Mouse (Mus musculus) spleen, adult 2 months (tissue): Measurements from ENCODE around the gene G430095P16Rik. TPM values are rescaled to one million over a fixed set of nuclear protein-coding genes. Genes with fewer than 3 reads are reported as not detected.

Source experiments
- DNase-seq, 2 experiments: peaks; one replicate each; pipeline versions ENCODE4 v3.0.0 to v3.0.0-alpha.2; 2012 to 2021; ENCODE audit warnings: low spot score in 2 of 2, low read depth in 1 of 2
- H3K27ac ChIP-seq: fragments of 200-500 bp; 2 replicates; pipeline ENCODE4 v1.5.1; 2012; ENCODE audit warnings: low read length, inconsistent platforms; ENCODE audit not compliant: insufficient read depth
- H3K27me3 ChIP-seq: fragments of 200-500 bp; 2 replicates; pipeline ENCODE4 v1.6.1; 2012; ENCODE audit warnings: mild to moderate bottlenecking, moderate library complexity, low read length, inconsistent platforms; ENCODE audit not compliant: control insufficient read depth, insufficient read depth
- H3K36me3 ChIP-seq: fragments of 200-500 bp; 2 replicates; pipeline ENCODE4 v1.6.1; 2012; ENCODE audit warnings: mild to moderate bottlenecking, low read length, inconsistent platforms; ENCODE audit not compliant: control insufficient read depth, insufficient read depth
- H3K4me1 ChIP-seq: fragments of 200-500 bp; 2 replicates; pipeline ENCODE4 v1.6.1; 2011; ENCODE audit warnings: inconsistent platforms; ENCODE audit not compliant: control insufficient read depth, insufficient read depth, insufficient read length
- H3K4me3 ChIP-seq: fragments of 200-500 bp; 2 replicates; pipeline ENCODE4 v1.5.1; 2011; ENCODE audit warnings: mild to moderate bottlenecking, inconsistent platforms; ENCODE audit not compliant: insufficient read depth, insufficient read length; ENCODE audit errors: extremely low read depth
- CTCF ChIP-seq: fragments of 200-500 bp; IDR thresholded peaks from 2 replicates; pipeline ENCODE4 v1.5.1; 2011; ENCODE audit warnings: mild to moderate bottlenecking, inconsistent platforms; ENCODE audit not compliant: insufficient read depth, insufficient read length, insufficient replicate concordance; ENCODE audit errors: extremely low read depth
- POLR2A ChIP-seq: fragments of 200-500 bp; IDR thresholded peaks from 2 replicates; pipeline ENCODE4 v1.6.1; 2011; ENCODE audit warnings: low read depth, low read length, inconsistent platforms
- whole genome bisulfite sequencing: fragments of 180-500 bp; shearing (Covaris S2); methylation state at CpG from one replicate; pipeline ENCODE4 v1.1.7; 2018; 5-methylcytosine and 5-hydroxymethylcytosine counted together
- polyA plus RNA-seq: library from polyadenylated mRNA; depleted of rRNA; stranded (reverse); fragments of >200 nt; gene quantifications from 2 replicates; pipeline ENCODE4 v1.2.3, GENCODE M21; 2012; rRNA removed

G430095P16Rik gene
- polyA plus RNA-seq = 4.5 TPM in 2 replicates

DNA sequence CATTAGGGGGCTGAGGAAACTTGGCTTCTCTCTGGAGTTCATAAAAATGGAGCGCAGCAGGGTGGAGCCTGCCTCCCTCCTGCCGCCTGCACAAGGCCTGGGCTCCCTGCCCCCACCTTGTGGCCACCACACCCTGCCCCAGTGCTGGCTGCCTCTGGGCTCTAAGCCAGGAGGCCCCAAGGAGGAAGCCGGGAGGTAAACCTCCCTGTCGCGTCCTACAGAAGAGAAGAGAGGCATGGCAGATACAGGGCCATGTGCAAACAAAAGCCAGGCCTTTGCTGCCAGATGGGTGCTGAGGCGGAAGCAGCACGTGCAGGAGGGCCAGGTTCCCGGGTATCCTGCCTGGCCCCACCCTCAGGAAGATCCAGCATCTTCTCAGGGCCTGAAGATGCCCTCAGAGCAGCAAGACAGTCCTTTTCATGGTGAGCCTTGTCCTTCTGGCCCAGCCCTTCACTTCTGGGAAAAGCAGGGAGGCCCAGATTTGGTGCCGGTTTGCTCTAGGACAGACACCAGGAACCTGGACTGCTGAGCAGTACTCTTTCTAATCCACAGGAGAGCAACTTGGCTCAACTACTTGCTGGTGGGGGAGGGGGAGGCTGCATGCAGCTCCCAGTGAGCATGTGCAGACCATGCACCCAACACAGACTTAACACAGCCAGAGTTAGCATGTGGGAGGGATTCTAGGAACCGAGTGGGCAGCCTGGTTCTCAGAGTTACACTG lies at the start of gene G430095P16Rik:
G430095P16Rik (plus strand) TSS at position 158 of the 721 bp plus-strand sequence.
- Histone ChIP-seq H3K27ac (peak within 1 kb of the TSS; percentile 53), H3K27me3 (no peaks in the 10 kb centered on the region), H3K4me1 (peaks cover 7% of the 10 kb centered on the region; the same call in 1 of the 2 replicates), H3K4me3 (peak within 1 kb of the TSS; percentile 33), H3K36me3 (no peaks in the 10 kb centered on the region)
- 8% methylated on average over 10 of the region's 10 CpGs for WGBS
- TF ChIP-seq CTCF (no peak), POLR2A (no peak)
- peak in 1 of 2 experiments; percentile 65 for DNase-seq

DNA sequence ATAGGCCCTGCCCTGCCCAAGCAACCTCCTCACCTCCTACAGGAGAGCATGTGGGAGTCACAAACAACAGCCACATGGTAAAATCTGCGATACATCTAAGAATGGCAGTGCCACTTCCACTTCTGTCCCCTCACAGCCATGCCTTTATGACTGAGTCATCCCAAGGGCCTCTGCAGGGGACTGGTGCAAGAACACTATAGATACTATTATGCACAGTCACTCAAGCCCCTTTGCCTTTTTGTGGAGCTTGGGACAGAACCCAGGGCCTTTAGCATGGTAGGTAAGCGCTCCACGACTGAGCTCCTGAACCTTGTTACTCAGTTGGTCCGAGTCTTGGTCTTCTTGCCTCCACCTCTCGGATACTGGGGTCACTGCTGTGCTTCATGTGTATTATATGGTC lies 45.5 kb upstream of the G430095P16Rik start:
- 92% methylated on average over 5 of the region's 5 CpGs for WGBS
- H3K4me1 ChIP-seq = no peaks in the 10 kb centered on the region
- H3K27me3 ChIP-seq = no peaks in the 10 kb centered on the region
- no peak overlapping the region for H3K27ac ChIP-seq
- no peak for DNase-seq
- TF ChIP-seq POLR2A = no peak
- no peak for TF ChIP-seq CTCF
- peaks cover 21% of the 10 kb centered on the region for H3K36me3 ChIP-seq
- H3K4me3 ChIP-seq = no peak overlapping the region

- DNase-seq = no peak
- H3K27me3 ChIP-seq = no peaks in the 10 kb centered on the region
- 85% methylated on average over 2 of the region's 2 CpGs for WGBS
- H3K27ac ChIP-seq = no peak overlapping the region
- no peak for TF ChIP-seq POLR2A
- TF ChIP-seq CTCF = no peak
- no peak overlapping the region for H3K4me3 ChIP-seq
- 0 out of 2 replicates have a peak, but pooled peaks cover under 1% of the 10 kb centered on the region for H3K36me3 ChIP-seq
- peaks cover 4% of the 10 kb centered on the region; the same call in 1 of the 2 replicates for H3K4me1 ChIP-seq
These were observed 41.3 kb upstream of the G430095P16Rik start for GRCm38 (mm10) chr8:84681476-84681875.

DNA sequence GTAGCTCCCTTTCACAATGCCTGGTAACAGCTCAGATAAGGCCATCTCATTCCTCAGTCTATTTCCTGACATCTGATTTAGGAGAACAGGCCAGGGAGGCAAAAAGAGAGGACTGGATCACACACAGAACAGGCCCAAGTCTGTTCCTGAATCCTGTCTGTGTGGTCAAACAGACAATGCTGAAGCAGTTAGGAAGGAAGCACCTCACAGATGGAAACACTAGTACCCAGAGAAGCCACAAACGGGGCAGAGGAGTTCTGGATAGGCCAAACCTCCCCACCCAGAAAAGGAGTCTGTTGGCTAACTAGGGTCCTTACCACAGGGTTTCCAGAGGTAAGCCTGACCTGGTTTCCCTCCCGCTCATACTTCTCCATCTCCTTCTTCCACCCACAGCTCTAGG lies 40.5 kb upstream of the G430095P16Rik start:
- H3K4me1 ChIP-seq = peaks cover 8% of the 10 kb centered on the region; the same call in 1 of the 2 replicates
- no peak for TF ChIP-seq CTCF
- no peak for TF ChIP-seq POLR2A
- no peaks in the 10 kb centered on the region for H3K27me3 ChIP-seq
- H3K36me3 ChIP-seq = no peaks in the 10 kb centered on the region
- no peak overlapping the region for H3K4me3 ChIP-seq
- H3K27ac ChIP-seq = no peak overlapping the region
- DNase-seq = no peak
- 48% methylated on average over 2 of the region's 2 CpGs for WGBS

DNA sequence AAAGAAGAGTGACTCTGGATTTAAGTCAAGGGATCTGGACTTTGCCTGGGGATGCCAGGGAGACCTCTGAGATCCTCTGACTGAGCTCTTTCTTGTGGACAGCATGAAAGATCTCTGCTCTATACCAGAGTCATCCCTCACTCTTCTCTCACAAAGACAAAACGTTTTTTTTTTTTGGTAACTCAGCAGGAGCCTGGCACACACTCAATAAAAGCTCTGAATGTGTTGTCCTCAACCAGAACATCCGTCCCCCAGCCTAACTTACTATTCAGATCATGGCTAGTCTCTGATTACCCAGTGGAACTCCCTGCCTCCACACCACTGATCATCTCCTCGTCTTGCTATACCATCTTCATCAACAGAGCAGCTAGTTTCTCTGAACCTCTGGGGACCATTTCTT lies 38.3 kb upstream of the G430095P16Rik start:
- H3K4me1 ChIP-seq = peaks cover 14% of the 10 kb centered on the region; the same call in 1 of the 2 replicates

DNA sequence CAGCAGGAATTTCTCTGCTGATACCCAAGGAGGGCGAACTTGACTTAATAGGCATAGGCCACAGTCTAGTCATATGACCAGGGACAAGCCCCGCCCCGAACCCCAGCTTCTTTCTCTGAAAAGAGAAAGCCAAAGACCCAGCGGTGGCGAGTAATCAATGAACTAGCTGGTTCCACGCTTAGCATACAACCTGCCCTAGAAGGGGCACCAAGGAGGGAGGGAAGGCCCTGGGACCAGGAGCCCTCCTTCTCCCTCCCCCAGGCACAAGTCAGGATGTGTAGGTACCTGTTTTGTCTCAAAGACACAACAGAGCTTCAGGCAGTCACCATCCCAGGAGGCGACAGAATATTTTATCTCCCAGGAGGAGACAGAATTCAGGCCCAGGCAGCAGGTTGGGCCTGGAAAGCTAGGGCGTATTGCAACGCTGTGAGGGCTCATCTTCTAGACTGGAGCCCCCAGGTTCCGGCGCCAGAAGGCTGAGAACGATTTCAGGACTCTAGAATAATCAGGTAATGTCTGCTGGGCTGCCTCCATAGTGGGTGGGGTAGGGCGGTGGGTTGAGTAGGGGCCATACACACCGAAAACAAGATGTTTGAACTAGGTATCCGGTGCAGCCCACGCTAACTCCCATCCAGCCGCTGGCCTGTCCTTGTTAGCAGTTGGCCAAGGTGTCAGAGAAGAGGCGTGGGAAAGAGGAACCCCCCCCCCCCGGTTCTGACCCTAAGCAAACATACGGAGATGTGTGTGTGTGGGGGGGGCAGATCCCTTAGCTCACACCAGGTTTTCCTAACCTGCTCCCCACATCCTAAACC lies 36.4 kb upstream of the G430095P16Rik start, which contains the start of gene Trmt1:
Trmt1 (plus strand) TSS at position 117 of the 812 bp plus-strand sequence.
- 10% methylated on average over 20 of the region's 20 CpGs for WGBS
- peak within 1 kb of the TSS; percentile 96 for H3K4me3 ChIP-seq
- peak in 1 of 2 experiments; percentile 18 for DNase-seq
- H3K27ac ChIP-seq = peak within 1 kb of the TSS; percentile 27; the same call in 1 of the 2 replicates
- TF ChIP-seq CTCF = no peak
- no peak for TF ChIP-seq POLR2A
- peaks cover 18% of the 10 kb centered on the region; the same call in 1 of the 2 replicates for H3K4me1 ChIP-seq
- no peaks in the 10 kb centered on the region for H3K27me3 ChIP-seq
- H3K36me3 ChIP-seq = peaks cover 4% of the 10 kb centered on the region; the same call in 1 of the 2 replicates

More for the DNA sequence above, 38.3 kb upstream of the G430095P16Rik start:
- H3K36me3 ChIP-seq = no peaks in the 10 kb centered on the region
- H3K27me3 ChIP-seq = no peaks in the 10 kb centered on the region
- H3K27ac ChIP-seq = no peak overlapping the region
- TF ChIP-seq POLR2A (no peak), CTCF (no peak)
- H3K4me3 ChIP-seq = no peak overlapping the region
- no peak for DNase-seq
- WGBS = 71% methylated on average over 3 of the region's 3 CpGs
